Mouse (Mus musculus) bone marrow macrophage, adult 2 months (primary cell): ENCODE results near the gene Map3k19.

ENCODE experiments used
- CTCF ChIP-seq: IDR thresholded peaks from 2 replicates; pipeline ENCODE4 v1.5.1; 2012; ENCODE audit warnings: low read depth, mild to moderate bottlenecking, low read length, moderate library complexity
- POLR2A ChIP-seq: IDR thresholded peaks from 2 replicates; pipeline ENCODE4 v1.6.1; 2012; ENCODE audit warnings: mild to moderate bottlenecking, low read depth, low read length, borderline replicate concordance

GRCm38 (mm10) chr1:127827325-127827724 lies 27.5 kb downstream of the Map3k19 start:
- no peak for TF ChIP-seq CTCF
- no peak for TF ChIP-seq POLR2A
